Mouse (Mus musculus) heart, postnatal 36 days (tissue): ENCODE results near the gene Klhdc1. TPM values are rescaled to one million over a fixed set of nuclear protein-coding genes. Genes with fewer than 3 reads are reported as not detected.

ENCODE experiments used
- DNase-seq, 2 experiments: peaks; one replicate each; pipeline ENCODE4 v3.0.0; 2021 to 2022
- intact Hi-C: fragments of 180-260 bp; cut with DNase I; formaldehyde crosslinking; loops from one replicate; pipeline ENCODE4 v1.15.1; 2025
- total RNA-seq, 2 experiments: library from RNA; stranded (reverse); gene quantifications; 2 replicates each; pipeline ENCODE4 v1.2.3; 2021

The Klhdc1 gene
- total RNA-seq, 2 experiments from 2014 or later = 35.7 to 37.2 TPM

DNA sequence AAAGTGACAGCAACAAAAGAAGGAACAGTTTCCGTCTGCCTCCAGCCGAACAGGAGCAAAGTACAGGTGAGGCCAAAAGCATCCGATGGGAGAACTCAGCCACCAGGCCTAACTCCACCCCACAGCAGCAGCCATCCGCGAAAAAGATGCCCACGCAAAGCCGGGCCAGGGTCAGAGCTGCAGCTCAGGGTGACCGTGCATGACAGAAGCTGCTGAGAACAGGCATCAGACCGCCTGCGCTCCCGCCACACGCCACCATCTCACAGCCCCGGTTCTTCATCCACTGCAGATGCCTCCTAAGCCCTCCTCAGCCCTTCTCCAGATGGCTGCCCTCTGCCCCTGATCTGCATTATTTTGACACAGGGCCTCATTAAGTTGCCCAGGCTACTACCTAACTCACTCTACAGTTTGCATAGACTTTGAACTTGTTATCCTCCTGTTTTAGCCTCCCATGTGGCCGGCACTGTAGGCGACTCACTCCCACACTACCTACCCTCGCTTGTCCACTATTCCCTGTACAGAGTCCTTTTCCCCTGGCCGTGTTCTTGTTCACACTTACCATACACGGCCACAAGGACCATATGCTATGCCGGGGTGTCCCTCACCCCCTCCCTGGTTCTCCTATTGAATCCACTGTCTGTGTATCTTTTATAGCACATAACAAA is 20.2 kb upstream of the Klhdc1 start:
- DNase-seq = no peak
- intact Hi-C loops = no loop called here

DNA sequence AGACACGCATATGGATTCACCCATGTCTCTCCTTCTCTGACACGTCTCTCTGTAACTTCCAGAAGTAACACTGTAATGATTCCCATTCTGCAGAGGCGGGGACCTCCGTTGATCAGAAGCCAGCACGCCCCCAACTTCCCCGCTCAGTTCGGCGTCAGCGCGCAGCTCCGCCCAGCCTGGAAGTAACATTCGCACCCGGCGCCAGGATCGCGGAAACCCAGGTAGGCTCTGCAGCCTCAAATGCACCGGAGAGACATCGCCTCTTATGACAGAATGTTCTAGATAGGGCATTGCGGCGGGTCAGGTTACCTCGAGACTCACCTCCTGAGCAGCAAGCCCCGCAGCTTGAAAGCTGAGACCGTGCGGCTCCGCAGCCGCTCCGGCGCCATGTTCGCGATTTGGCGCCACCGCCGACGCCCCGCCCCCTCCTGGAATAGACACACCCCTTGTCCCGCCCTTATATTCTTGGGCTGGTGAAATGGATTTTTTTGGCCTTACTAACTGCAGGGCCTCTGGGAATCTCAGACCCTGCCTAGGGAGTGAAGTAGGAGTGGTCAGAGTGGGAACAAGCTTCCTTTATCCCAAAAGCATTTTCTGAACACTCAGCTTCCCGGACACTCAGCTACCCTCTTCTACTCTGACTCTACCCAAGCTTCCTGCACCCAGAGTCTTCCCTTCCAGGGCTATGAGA is 13.1 kb upstream of the Klhdc1 start, which contains the start of gene Pole2:
Gene Pole2, minus strand, starts transcription at position 420 of the 691 bp plus-strand sequence.
- intact Hi-C loops = loop anchor here (5.0 kb wide), 1 partner anchor 69 kb away; the partner anchor contains the start of gene Klhdc2

DNA sequence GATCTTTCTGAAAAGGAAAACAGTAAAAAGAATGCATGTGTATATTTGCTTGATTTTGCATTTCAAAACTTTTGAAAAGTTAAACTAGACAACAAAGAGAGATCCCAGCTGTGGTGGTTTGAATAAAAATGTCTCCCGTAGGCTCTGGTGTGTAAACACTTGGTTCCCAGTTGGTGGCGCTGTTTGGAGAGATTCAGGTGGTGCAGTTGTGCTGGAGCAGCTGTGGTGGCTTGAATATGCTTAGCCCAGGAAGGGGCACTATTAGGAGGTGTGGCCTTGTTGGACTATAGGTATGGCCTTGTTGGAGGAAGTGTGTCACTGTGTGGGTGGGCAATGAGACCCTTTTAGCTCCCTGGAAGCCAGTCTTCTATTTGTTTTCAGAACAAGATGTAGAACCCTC is 11.7 kb upstream of the Klhdc1 start:
- intact Hi-C loops = loop anchor here (5.0 kb wide), 1 partner anchor 68 kb away; the partner anchor contains the start of gene Klhdc2
- DNase-seq = no peak

More for the DNA sequence above, 13.1 kb upstream of the Klhdc1 start, which contains the start of gene Pole2:
- peak; percentile 93 to 94 for DNase-seq

DNA sequence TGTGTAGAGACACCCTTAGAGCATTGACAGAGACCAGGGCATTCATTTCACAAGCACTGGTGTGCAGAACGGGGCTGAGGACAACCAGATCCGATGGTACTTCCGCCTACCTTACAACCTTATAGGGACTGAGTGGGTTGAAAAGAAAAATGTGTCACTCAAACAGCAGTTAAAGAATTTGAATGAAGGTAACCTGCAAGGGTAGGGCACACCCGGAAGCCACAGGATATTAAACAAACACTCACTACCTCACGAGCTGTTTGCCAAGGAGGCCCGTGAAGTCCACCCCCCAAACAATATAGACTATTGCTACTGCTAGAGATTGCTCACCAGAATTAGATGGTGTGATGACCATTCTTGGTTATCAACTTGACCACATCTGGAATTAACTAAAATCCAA is 5.2 kb upstream of the Klhdc1 start:
- no peak for DNase-seq
- intact Hi-C loops = no loop called here

DNA sequence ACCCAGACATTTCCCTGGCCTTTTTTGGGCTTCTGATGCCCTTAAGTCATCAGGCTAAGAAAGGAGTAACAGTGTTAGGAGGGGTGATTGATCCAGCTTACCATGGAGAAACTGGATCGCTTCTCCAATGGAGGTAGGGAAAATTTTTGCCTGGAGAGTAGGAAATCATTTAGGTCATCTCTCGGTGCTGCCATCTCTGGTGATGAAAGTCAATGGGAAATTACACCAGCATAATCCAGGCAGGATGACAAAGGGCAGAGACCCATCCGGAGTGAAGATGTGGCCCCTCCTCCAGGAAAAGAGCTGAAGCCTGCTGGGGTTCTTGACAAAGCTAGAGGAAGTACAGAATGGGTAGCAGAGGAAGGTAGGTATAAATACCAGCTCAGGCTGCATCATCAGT is 2.7 kb upstream of the Klhdc1 start:
- intact Hi-C loops = no loop called here
- DNase-seq = no peak

DNA sequence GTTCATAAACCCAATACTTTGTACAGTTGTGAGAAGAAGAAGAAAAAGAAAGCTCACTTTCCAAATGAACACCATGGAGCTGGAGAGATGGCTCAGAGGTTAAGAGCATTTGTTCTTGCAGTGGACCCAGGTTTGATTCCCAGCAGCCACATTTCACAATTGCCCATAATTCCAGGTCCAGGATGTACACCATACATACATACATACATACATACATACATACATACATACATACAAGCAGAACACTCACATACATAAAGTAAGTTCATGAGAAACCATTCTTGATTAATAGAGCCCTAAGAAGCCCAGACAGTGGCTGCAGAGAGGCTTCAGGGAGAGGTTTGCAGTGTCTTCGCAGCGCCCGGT is 412 bp downstream of the Klhdc1 start:
- DNase-seq = no peak
- intact Hi-C loops = loop anchor here (2.0 kb wide), 2 partner anchors 43 to 55 kb away; partner anchors contain the start of genes Dnaaf2 and Klhdc2

DNA sequence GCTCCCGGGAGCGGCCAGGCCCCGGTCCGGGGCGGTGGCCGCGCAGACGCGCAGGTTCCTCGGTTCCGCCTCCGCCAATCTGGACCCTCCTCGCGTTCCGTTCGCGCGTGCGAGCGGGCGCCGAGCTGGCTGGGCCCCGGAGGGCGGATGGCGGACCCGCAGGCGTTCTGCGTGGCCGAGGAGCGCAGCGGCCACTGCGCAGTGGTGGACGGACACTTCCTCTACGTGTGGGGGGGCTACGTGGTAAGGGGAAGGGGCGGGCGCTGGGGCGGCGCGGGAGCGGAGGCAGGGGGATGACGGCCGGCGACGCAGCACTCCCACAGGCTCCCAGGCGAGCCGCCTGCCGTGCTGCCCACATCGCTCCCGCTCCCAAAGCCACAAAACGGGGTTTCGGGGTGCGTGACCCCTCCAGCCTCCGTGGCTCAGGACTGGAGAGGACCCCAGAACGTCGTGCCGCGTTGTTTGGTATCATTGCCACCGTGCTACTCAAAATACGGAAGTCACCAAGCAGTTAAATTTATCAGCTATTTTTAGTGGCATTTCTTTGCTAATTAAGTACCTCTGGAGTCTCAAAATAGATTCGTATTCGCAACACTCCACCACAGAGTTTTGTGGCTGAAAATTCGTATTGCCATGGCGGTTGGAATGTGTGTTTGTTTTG is 925 bp downstream of the Klhdc1 start:
- intact Hi-C loops = loop anchor here (2.0 kb wide), 2 partner anchors 43 to 55 kb away; partner anchors contain the start of genes Dnaaf2 and Klhdc2

DNA sequence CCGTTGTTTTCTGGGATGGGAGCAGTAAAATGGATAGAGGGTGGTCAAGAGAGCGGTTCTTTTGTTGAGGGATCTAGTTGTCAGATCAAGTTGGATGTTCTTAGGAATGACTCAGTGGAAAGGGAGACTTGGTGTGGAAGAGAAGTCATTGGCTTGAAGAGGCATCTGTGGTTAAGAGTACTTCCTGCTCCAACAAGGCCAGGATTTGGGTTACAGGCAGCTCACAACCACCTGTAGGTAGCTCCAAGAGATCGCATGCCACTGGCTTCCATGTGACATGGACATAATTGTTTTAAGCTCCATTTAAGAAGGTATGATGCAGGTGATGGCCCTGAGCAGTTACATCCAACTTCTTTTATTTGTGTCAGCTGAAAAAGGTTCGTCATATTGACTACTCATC is 8.8 kb downstream of the Klhdc1 start:
- no peak for DNase-seq
- intact Hi-C loops = no loop called here

More for the DNA sequence above, 925 bp downstream of the Klhdc1 start:
- peak; percentile 78 to 83 for DNase-seq

DNA sequence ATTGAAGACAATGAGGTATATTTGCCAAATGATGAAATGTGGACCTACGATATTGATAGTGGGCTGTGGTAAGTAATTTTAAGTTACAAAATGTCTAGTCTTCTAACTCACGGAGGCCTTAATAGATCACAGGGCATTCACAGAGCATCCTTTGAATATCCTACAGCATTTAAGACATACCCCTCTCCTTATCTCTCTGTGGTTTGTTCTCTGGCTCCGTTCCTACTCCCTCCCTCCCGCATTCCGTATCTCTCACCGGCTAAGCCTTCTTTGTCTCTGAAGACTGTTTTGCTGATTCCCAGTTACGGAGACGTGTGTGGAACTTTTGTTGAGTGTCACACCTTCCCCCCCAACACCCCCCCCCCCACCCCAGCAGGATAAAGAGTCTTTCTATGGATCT is 9.8 kb downstream of the Klhdc1 start:
- no peak for DNase-seq
- intact Hi-C loops = no loop called here

DNA sequence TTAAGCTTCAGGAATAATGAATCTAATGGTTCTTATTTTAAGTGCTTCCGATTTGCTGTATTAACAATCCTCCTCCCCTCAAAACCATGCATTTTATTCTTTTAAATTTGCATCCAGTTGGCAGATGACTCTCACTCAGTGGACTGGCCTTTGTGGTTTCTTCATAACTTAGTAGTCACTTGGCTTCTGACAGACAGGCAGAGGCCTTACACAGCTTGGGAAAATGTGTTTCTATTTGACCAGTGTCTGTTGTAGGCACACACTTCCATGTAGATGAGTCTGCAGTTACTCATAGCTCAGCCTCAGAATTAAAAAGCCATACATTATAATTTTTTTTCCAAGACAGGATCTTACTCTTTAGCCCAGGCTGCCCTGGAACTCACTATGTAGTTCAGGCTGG is 12.8 kb downstream of the Klhdc1 start:
- intact Hi-C loops = no loop called here
- DNase-seq = no peak

DNA sequence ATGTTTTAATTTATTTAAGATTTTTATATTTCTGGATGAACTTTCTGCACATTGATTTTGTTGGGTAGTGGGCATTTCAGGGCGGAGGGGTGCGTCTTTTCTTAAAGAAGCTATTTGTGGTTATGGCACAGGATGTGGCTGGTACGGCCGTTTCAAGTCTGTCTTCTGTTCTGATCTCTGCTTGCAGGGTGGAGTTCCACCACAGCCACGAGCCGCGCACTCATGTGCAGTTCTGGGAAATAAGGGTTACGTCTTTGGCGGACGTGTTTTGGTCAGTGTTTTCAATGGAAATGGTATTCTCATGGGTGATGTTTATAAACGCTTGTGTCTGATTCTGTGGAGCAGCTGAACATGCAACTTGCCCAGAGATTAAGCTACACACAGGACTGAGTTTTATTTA is 16.9 kb downstream of the Klhdc1 start:
- DNase-seq = no peak
- intact Hi-C loops = no loop called here

DNA sequence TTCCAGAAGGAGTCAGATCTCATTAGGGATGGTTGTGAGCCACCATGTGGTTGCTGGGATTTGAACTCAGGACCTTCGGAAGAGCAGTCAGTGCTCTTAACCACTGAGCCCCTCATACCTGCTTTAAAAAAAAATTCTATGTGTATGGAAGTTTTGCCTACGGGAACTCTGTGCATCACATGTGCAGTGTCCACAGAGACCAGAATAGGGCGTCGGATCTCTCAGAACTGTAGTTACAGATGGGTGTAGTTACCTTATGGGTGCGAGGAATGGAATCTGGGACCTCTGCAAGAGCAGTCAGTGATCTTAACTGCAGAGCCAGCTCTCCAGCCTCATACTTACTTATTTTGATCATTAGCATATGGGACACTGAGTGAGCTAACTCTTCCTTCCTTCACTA is 21.3 kb downstream of the Klhdc1 start:
- intact Hi-C loops = no loop called here

DNA sequence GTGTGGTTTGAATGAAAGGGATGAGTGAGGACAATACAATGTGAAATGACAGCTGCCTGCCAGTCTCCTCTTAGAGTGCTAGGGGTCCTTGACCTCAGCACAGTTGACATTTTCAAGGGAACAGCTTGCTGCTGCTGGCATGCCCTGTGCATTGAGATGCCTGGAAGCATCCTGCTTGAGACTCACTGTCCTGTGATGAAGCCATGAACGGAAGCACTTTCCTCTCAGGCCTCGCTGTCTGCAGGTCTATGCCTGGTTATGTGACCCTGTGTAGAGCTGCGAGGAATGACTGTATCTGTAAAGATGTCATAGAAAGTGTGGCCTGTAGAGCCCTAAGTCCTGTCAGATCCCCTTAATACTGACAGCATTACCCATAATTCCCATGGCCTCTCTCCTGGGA is 24.1 kb downstream of the Klhdc1 start:
- intact Hi-C loops = no loop called here

More for the DNA sequence above, 21.3 kb downstream of the Klhdc1 start:
- DNase-seq = no peak

DNA sequence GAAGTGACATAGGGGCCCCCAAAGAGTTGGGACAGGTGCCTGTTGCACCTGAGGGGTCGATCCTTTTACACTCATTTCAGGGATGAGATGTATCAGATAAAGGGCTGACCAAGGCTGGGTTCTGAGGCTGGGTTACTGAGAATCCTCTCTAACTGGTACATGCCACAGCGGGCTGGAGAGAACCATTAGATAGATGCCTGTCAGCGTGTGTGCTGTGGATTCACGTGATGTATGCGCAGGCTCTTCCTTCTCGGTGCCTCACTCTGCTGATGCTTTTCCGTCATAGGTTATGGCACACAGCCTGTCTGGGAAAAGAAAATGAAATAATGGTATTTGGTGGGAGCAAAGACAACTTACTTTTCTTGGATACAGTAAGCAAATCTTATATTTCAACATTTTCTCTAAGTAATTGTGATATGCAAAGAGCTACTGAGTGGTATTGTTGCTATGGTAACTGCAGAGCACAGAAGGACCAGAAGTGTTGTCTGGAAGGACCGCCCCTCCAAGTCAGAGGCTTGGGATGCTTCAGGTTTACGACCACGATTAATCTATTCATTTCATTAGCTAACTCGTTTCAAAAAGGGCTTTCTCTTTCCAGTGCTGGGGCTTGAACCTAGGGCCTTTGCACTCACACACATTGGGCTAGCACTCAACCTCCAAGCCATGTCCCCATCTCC is 27.1 kb downstream of the Klhdc1 start:
- intact Hi-C loops = no loop called here
- no peak for DNase-seq

More for the DNA sequence above, 24.1 kb downstream of the Klhdc1 start:
- DNase-seq = no peak

DNA sequence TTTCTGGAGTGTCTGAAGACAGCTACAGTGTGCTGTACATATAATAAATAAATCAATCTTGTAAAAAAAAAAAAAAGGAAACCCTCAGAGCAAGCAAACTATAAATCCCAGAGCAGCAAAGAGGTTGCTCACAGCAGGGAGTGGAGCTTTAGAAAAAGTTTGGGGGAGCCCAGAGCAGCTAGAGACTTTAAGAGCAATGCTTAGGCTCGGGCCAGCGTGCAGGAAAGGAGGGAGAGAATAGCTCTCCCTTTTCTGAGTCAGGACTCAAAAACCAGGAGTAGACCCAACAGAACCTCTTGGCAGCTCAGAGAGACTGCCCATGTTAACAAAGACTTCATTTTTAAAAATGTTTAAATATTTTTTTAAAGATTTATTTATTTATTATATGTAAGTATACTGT is 28.0 kb downstream of the Klhdc1 start:
- DNase-seq = no peak
- intact Hi-C loops = no loop called here

DNA sequence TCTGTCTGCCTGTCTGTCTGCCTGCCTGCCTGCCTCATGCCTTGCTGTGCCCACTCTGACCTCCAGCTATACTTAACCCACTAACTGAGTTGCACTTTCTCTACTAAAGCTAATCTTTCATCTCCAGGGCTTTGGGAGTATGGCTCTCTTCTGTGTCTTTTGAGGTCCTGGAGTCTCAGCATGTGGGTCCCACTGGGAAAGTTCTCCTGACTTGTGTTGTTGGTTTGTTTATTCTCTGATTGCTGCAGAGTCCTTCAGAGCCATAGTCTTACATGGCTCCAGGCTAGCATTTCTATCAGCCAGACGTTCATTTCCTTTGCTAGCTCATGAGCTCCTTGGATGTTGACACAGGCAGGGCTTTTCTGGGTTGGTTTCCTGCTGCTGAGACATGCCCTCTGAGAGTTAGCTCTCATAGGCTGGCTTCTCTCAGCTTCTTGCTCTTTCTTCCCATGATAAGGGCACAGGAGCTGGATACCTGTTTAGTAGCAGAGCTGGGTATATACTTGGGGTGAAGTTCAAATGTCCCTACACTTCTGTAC is 39.0 kb downstream of the Klhdc1 start:
- DNase-seq = no peak
- intact Hi-C loops = no loop called here

DNA sequence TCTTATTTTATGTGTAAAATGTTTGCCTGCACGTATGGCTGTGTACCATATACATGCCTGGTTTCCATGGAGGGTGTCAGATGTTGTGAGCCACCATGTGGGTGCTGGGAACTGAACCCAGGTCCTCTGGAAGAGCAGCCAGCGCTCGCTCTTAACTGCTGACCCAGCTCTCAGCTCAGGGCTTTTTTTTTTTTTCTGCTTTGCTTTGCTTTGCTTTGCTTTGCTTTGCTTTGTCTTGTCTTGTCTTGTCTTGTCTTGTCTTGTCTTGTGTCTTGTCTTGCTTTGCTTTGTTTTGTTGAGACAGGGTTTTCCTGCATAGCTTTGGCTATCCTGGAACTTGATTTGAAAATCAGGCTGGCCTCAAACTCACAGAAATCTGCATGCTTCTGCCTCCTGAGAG is 39.9 kb downstream of the Klhdc1 start:
- DNase-seq = no peak
- intact Hi-C loops = no loop called here

DNA sequence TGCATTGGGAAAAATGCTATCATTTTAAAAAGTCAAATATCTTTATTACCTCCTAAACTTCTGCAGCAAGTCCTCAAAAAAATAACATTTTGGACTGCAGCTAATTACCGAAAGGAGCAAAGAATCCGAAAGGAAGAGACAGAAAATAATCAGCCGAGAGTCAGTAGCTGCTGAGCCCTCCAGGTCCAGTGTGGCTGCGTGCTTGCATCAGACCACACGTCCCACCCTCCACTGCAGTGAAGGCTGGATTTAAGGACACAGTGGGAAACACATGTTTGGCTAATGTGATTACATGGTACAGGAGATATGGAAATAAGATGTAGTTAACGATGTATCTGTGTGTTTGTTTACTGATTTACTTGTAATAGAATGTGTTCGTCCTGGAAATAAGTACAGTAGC is 42.2 kb downstream of the Klhdc1 start:
- no peak for DNase-seq
- intact Hi-C loops = no loop called here

DNA sequence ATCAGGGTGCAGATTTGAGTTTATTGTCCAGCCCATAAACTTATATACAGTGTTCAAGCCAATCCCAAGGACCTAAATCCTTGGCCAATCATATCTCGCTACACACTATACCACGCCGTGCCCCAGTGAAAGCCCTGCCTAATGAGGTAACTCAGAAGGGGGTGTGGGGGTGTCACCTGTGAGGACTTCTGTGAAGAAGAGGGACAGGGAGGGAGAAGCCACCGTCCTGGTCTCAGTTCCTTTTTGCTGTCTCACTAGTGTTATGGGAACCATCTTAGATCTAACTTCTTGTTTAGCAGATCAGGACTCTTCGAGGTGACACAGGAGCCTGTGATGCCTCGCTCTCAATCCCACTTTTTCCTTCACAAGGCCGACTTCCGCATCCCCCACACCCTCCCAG is 46.6 kb downstream of the Klhdc1 start:
- DNase-seq = no peak
- intact Hi-C loops = no loop called here

DNA sequence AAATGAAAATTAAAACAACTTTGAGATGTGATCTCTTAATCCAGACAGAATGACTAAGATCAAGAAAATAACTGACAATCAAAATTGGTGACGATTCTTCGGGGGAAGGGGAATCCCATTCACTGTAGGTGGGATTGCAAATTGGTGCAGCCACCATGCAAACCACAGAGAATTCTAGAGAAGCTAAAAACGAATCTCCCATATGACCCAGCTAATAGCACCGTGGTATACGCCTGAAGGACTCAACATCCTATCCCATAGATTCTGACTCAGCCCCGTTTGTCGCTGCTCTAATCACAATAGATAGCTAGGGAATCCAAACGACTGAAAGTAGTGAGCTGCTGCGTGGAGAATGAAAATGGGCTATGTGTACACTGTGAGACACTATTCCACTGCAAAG is 47.7 kb downstream of the Klhdc1 start:
- intact Hi-C loops = no loop called here
- no peak for DNase-seq

DNA sequence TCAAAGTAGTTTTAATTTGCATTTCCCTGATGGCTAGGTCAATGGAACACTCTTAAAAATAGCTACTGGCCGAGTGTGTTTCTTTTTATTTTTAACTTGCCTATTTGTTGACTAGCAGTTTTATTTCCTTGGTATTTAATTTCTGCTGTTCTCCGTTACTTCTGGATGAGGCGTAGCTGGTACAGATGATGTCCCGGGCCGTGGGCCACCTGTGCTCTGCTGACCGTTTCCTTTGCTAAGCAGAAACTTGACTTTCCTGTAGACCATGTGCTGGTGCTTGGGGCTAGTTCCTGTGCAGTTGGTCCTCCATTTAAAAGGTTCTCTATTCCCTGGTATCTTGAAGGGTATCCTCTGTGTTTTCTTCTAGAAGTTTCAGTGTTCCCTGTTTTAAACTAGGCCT is 51.4 kb downstream of the Klhdc1 start:
- intact Hi-C loops = no loop called here
- DNase-seq = no peak
